Mouse (Mus musculus) kidney, postnatal 25 days (tissue): ENCODE measurements around the gene Pus3.
"Not testable (repeated sequence)": the region's sequence is repeated elsewhere in the genome, so short reads cannot be mapped to it uniquely, and the experiment has no call there.

Experiments used
- DNase-seq, 2 experiments: peaks; one replicate each; pipeline ENCODE4 v3.0.0; 2021; ENCODE audit warnings: mixed read lengths in 2 of 2

Pus3 gene

GRCm38 (mm10) chr9:35546745-35547144 is 11.7 kb upstream of the Pus3 start:
- no peak for DNase-seq

DNA sequence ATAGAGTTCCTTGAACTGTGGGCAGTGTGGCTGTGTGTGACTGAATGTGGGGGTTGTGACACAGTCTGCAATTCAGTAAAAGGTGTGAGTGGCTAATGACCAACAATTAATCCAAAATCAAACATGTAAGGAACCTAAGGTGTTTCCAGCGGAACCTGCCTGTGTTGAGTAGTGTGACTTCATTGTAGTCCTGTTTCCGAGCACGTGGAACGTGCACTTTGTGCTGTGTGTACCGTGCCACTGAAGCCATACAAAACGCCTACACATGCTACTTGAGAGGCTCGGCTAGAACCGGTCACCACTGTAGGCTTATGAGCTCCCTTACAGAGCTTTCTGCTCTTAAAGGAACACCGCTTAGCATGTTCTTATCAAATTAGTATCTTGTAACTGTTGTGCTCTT is 9.9 kb upstream of the Pus3 start:
- DNase-seq: no peak

GRCm38 (mm10) chr9:35556494-35557102 is 1.8 kb upstream of the Pus3 start:
- DNase-seq: no peak

GRCm38 (mm10) chr9:35559009-35559890 is 855 bp downstream of the Pus3 start:
- peak; percentile 82 to 88 for DNase-seq

DNA sequence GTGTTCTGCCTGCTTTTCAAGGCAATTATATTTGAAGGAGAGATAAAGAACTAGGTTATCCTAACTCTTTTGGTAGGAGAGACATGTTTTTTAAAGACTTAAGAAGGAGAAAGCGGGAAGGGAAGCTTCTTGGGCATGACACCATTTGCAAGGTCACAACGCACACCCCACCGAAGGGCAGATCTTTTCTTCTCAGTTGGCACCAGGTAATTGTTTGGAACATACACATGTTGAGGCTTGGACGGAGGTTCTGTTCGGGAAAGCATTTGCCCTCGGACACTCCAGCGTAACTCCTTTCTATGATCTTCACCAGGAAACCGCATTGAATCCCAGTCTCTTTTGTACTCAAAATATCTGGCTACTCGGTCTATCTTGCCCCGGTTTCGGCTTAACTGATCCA is 2.7 kb downstream of the Pus3 start:
- DNase-seq: no peak

DNA sequence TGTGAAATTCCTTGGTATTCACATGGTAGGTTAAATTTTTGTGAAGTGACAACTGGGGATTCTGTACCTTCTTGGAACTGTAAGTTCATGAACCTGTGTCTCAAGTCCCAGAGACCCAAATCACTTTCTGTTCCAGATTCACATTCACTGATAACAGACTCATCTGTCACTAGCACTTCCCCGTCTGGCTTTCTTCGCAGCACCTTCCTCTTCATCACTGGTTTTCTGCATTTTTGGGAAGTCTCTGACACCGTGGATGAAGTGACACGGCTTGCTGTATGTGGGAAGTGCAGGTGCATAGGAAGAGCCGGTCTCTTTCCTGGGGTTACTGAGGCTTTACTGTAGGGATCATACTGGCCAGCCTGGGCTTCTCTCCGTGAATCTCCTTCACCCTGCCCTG is 3.2 kb downstream of the Pus3 start:
- no peak for DNase-seq

- no peak for DNase-seq
Observed at GRCm38 (mm10) chr9:35564536-35565240, 6.3 kb downstream of the Pus3 start.

- DNase-seq: no peak
Observed at GRCm38 (mm10) chr9:35567995-35568394, 9.6 kb downstream of the Pus3 start.

DNA sequence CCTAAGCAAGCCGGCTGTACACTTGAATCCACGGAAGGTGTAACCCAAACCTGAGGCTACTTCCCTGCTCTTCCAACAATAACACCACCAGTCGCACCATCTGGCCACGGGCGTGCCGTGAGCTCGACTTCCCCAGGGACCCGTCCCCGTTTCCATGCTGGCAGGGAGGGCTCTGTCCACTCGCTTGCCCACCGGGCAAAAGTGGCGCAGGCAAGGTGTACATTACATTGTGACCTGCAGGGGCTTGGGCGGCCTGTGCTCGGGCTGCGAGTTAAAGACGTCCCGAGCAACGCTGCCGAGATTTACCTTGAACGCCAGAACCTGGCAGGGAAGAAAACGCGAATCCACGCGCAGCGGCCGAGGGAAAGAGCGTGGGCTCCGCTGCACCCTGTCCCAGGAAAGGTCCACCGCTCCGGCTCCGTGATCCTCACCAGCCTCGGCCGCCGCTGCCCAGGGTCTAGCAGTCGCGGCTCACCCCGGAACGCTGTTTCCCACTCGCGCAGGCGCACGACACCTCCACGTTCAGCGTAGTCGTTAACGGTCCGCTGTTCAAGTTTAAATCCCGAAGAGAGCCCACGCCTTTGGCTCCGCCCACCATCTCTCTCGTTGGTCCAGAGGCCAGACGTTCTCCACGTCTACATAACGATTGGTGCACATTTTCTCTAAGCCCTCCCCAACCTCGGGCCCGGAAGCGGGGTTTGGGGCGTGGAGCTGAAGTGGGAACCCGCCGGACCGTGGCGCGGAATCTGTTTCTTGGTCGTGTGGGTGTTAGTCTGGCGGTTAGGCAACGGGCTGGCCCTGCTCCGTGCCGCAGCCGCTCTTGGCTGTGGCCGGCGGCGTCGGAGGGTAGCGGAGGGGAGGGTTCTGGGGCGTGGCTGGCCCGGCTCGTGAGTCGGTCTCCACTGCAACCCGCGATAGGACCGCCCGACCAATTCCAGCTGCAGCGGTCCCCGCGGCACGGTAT is 11.5 kb downstream of the Pus3 start, which contains the start of the genes Pate2 and Hyls1:
Gene Pate2 (plus strand): TSS at position 714 of the 964 bp plus-strand sequence.
Gene Hyls1 (minus strand): TSS at position 828 of the 964 bp plus-strand sequence.
- DNase-seq: peak; percentile 97

DNA sequence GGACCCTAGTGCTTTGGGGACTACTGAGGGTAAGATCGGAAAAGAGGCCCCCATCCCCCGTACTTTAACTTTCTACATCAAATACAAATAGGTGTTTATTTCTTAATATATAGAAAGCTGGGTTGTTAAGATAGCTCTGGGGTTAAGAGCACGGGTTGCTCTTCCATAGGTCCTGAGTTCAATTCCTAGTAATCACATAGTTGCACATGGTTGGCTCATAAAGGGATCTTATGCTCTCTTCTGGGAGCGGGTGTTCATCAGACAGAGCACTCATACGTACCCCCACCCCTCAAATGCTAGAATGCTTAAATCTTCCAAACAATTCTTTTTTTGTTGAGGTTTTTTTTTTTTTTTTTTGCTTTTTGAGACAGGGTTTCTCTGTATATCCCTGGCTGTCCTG is 12.3 kb downstream of the Pus3 start:
- DNase-seq: no peak

- DNase-seq: no peak
Observed at GRCm38 (mm10) chr9:35574416-35574815, 16.0 kb downstream of the Pus3 start.

DNA sequence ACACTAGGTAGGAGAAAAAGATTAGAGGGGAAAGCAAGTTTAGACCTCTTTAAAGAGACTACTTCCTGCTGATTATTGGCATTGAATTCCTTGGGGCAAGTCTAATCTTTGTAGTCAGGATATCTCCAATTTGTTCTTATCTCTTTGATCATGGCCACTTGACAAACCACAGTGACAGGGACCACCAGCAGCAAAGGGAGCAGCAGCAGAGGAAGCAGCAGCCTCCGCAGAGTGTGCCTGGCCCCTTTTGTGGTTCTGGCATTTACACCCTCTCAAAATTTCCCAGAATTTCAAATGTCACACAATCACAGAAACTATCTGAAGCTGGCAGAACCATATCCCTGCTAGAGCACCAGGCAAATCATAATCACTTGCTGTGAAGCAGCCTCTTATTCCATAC is 29.3 kb downstream of the Pus3 start:
- no peak for DNase-seq

GRCm38 (mm10) chr9:35592903-35593302 is 34.5 kb downstream of the Pus3 start:
- peak in 1 of 2 experiments; percentile 39 for DNase-seq

DNA sequence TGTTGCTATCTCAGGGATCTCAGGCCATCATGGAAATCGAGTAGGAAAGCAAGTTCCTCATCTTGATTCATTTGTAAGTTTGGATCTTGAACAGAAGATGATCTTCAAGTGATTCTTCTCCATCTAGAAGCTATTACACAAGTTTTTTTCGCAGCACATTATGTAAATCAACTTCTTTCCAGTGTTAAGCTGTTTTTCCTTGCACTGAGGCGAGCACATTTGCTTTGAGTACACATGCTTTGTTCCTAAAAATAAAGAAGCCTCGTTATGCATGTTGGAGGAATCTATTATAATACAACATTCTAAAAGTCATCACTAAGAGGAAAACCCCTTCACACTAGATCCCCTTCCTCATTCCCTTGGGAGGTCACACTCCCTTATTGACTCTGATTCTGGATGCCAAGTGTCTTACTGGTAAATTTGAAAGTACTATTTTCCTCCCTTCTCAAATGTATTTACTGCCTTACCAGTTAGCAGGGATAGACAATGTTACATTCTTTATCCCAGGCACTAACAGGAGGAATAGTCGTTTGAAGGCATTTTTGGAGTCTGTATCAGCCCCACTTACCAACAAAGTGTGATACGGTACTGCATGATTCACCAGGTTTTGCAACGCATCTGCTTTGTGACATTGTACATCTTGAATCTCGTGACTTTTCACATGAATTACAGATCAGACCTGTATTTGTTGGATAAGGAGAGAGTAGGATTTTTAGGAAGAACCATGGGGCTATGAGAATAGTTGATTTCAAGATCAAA is 49.4 kb downstream of the Pus3 start:
- no peak for DNase-seq

DNA sequence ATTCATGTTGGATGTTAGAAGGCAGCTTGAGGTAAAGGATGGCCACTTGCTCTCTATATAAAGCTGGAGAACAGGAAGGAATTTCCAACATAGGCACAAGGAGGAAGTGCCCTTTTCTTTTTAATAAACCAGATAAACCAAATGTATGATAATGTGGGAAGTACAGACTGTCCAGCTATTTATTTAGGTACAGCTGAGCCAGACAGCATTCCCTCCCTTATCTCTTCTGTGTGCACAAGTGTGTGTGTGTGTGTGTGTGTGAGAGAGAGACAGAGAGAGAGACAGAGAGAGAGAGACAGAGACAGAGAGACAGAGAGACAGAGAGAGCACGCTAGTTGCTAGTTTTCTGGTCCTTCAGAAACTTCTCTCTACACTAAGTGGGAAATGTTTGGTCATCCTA is 53.4 kb downstream of the Pus3 start, which contains the start of gene Pate4:
Gene Pate4 (minus strand): TSS at position 101 of the 400 bp plus-strand sequence.
- DNase-seq: no peak

GRCm38 (mm10) chr9:35614005-35614404 is 55.6 kb downstream of the Pus3 start:
- DNase-seq: no peak

DNA sequence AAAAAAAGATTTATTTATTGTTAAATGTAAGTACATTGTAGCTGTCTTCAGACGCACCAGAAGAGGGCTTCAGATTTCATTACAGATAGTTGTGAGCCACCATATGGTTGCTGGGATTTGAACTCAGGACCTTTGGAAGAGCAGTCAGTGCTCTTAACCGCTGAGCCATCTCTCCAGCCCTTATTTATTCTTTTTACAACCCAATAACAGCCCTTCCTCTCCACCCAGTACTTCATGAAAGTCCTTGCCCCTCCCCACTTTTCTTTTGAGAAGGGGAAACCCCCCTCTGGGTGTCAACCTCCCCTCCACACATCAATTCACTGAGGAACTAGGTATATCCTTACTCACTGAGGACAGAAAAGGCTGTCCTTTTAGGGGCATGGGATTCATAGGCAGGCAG is 58.4 kb downstream of the Pus3 start:
- not testable (repeated sequence) for DNase-seq
